Mouse (Mus musculus): ENCODE results near the gene Epha2. TPM values are rescaled to one million over a fixed set of nuclear protein-coding genes. Genes with fewer than 3 reads are reported as not detected.

The Epha2 gene
- not detected for polyA plus RNA-seq (2017; shearing (Covaris generic))

DNA sequence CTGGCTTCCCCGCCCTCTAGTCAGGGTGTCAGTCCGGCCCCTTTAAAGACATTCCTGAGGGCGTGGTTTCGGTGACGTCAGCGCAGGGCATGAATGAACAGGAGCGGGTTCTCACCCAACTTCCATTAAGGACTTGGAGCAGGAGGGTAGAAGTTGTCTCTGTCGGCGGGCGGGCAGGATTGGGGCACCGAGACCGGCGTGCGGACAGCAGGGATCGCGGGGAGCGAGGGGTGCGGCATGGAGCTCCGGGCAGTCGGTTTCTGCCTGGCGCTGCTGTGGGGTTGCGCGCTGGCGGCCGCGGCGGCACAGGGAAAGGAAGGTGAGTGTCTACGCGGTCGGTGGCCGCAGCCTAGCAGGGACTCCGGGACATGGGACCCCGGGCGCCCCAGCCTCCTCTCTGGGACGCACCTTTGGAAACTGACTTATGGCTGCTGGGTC is at the start of gene Epha2:
Epha2 (plus strand) TSS at position 125 of the 438 bp plus-strand sequence.

DNA sequence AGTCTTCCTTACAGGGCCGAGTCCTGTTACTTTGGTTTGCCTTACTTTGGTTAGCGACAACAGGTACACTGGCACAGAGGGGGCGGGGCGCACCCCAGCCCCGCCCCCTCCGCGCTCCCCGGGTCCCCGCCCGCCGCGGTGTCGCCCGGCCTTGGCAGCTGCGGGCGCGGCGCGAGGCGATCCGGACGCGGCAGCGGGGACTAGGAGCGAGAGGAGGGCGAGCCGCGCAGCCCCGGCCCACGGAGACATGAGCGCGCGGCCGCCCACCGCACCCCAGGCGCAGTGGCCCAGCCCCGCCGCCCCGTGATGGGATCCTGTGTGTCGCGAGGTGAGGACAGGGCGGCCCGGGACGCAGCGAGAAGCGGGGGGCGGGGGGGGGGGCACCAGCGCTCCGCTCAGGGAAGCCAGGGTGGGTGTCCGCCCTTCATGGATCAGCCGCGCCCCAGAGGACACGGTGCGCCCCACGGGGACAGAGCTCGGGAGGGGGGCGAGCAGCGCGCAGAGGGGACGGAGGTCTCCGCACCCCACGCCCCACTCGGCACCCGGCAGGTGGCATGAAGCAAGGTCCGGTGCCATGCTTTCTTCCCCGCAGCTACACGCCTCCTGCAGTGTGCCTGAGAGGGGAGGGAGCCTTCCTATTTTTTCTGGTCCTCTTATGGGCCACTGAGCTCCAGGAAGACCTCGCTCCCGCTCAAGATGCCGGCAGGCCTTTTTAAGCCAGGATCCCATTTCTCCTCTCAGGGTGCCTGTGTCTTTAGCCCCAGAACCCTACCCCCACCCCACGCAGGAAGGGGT is 67.2 kb downstream of the Epha2 start, which contains the start of gene Fam131c:
Fam131c (plus strand) TSS at position 224 of the 795 bp plus-strand sequence.

Other genes with a start within 250 kb of the Epha2 start
- gene Crocc, start 240.7 kb upstream of the Epha2 start, polyA plus RNA-seq (2017; shearing (Covaris generic)), result 0.65 TPM
- gene Necap2, start 222.9 kb upstream of the Epha2 start, polyA plus RNA-seq (2017; shearing (Covaris generic)), result 169 TPM
- gene Spata21, start 212.9 kb upstream of the Epha2 start, polyA plus RNA-seq (2017; shearing (Covaris generic)), result not detected
- gene Szrd1, start 161.5 kb upstream of the Epha2 start, polyA plus RNA-seq (2017; shearing (Covaris generic)), result 70.2 TPM
- gene Fbxo42, start 153.3 kb upstream of the Epha2 start, polyA plus RNA-seq (2017; shearing (Covaris generic)), result 21.2 TPM
- 4.7 TPM for gene Rsg1, start 87.3 kb upstream of the Epha2 start, polyA plus RNA-seq (2017; shearing (Covaris generic))
- gene Arhgef19, start 61.7 kb upstream of the Epha2 start, polyA plus RNA-seq (2017; shearing (Covaris generic)), result not detected
- gene Fam131c, start 67.0 kb downstream of the Epha2 start, polyA plus RNA-seq (2017; shearing (Covaris generic)), result not detected
- not detected for gene Clcnka, start 97.5 kb downstream of the Epha2 start, polyA plus RNA-seq (2017; shearing (Covaris generic))
- gene Clcnkb, start 114.8 kb downstream of the Epha2 start, polyA plus RNA-seq (2017; shearing (Covaris generic)), result not detected
- not detected for gene Hspb7, start 119.5 kb downstream of the Epha2 start, polyA plus RNA-seq (2017; shearing (Covaris generic))
- not detected for gene Srarp, start 134.9 kb downstream of the Epha2 start, polyA plus RNA-seq (2017; shearing (Covaris generic))
- gene Zbtb17, start 143.4 kb downstream of the Epha2 start, polyA plus RNA-seq (2017; shearing (Covaris generic)), result 45.6 TPM
- gene Spen, start 237.4 kb downstream of the Epha2 start, polyA plus RNA-seq (2017; shearing (Covaris generic)), result 7.7 TPM

All from inflammation-experienced regulatory T-cells, adult 16 weeks (primary cell).